Mouse (Mus musculus) liver (tissue): Measurements from ENCODE around the gene Lnpep.
A peak's percentile ranks its signal among the peaks of the same experiment; 100 is the strongest.

Experiments used
- DNase-seq: peaks from one replicate; pipeline ENCODE4 v3.0.0-alpha.2; 2020; ENCODE audit warnings: mixed read lengths

The Lnpep gene

DNA sequence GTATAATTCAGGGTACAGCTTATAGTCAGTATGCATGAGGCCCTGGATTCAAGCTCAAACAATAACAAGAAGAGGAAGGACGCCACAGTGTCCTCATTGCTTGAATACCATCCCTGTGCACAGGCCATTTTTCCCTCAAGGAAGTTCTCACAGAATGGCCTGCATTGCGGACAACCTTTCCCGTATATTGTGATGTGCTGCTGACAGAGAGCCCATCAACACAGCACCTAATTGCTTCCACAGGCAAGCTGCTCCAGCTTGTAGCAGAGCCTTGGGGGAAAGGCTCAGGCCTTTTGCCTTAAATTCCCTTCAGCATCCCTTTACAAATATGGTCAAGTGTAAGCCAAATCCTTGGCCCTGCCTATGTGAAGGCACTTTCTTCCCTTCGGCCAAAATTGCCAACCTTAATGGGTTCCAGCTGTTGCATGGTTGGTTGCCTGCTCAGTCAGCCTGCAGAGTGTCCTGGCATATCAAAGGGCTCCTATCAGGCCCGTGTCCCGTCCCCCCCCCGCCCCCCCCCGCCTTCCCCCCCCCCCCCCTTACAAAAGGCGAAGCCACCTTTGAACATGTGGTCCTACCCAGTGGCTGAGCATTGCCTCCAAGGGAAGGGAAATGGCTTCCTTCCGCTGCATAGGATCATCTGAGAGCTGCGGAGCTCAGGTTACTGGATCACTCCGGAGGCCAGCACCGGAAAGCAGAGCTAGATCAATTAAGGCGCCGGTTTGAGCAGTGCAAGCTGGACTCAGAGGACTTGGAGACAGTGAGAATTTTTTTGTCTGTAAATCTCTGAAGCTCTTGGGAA lies 133.8 kb downstream of the Lnpep start:
- DNase-seq, result peak; percentile 9

DNA sequence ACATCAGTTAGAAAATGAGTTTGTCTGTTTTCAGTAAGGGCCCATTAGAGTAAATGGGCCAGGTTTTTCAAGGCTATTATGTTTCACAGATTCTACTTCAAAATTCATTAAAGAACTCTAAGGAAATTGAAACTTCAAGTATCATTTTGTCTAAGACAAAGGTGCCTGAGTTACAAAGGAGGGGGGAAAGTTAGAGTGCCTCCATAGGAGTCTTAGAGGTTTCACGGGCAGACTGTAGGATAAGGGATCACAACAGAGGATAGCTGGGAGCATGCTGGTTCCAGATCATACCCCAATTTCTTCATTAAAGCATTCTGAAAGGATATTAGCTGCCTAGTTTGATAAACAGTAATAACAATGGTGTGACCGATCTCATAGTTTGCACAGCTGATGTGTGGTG lies 139.1 kb downstream of the Lnpep start:
- no peak for DNase-seq
